Mouse (Mus musculus): ENCODE measurements at regions not wholly inside any gene's neighbourhood (a gene's known extent, or its start where the extent isn't known, plus 50 kb on each side); places are given as distances from the start of the nearest gene placed in this dataset.

DNA sequence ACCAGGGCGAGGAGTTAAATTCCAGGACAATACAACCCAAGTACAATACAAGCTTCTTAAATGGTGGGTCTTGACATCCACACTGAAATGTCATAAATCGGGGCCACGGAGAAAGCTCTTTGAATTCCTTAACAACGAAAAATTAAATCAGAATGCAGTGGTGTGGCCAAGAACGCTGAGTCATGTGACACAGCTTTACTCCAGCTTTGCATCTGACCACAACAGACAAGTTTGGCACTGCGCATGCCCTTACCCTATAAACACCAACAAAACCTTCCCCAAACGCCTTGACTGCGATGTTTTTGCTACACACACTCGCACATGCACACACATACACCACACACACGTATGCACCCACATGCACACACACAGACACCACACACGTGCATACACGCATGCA is 584.8 kb upstream of the Gm10131 start:
- Histone ChIP-seq H3K27me3 (ENCODE audit: poor library complexity, severe bottlenecking) (peaks cover 9% of the 10 kb centered on the region), H3K4me1 (peaks cover 19% of the 10 kb centered on the region), H3K4me3 (no peak overlapping the region), H3K9me3 (no peaks in the 10 kb centered on the region), H3K27ac (no peak overlapping the region), H3K36me3 (replicated peaks) (no peaks in the 10 kb centered on the region)
- WGBS = 88% methylated on average over 12 of the region's 12 CpGs
- no peak for DNase-seq (ENCODE audit: extremely low spot score, low spot score)

GRCm38 (mm10) chr8:34692606-34693005 is 581.1 kb upstream of the Gm10131 start:
- H3K36me3 ChIP-seq (replicated peaks) = no peaks in the 10 kb centered on the region
- 62% methylated on average over 13 of the region's 13 CpGs for WGBS
- H3K9me3 ChIP-seq = no peaks in the 10 kb centered on the region
- peaks cover 26% of the 10 kb centered on the region for H3K4me1 ChIP-seq
- H3K4me3 ChIP-seq = no peak overlapping the region
- no peak overlapping the region for H3K27ac ChIP-seq
- no peak for DNase-seq (ENCODE audit: extremely low spot score, low spot score)
- H3K27me3 ChIP-seq (ENCODE audit: poor library complexity, severe bottlenecking) = peaks cover 42% of the 10 kb centered on the region

DNA sequence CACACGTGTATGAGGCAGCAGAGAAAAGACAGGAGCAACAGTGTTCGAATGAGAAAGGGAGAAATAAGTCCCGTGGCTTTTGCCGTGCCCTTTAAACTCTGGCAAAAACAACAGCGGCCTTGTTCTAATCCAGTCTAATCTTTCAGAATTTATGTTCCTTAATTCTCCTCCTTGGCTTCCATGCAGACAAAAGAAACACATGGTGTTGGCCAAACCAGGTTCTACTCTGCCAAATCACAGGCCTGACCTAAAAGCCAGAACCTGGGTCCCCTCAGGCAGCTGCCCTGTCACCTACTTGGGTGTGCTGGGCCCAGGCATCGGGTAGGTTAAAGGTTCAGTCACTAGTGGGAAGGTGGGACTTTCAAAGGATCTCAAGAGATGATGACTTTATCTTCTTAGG is 580.2 kb upstream of the Gm10131 start:
- whole genome bisulfite sequencing = 78% methylated on average over 6 of the region's 6 CpGs
- no peaks in the 10 kb centered on the region for H3K36me3 ChIP-seq (replicated peaks)
- H3K27ac ChIP-seq = no peak overlapping the region
- peaks cover 42% of the 10 kb centered on the region for H3K27me3 ChIP-seq (ENCODE audit: poor library complexity, severe bottlenecking)
- H3K9me3 ChIP-seq = no peaks in the 10 kb centered on the region
- peaks cover 26% of the 10 kb centered on the region for H3K4me1 ChIP-seq
- DNase-seq (ENCODE audit: extremely low spot score, low spot score) = no peak
- H3K4me3 ChIP-seq = no peak overlapping the region

DNA sequence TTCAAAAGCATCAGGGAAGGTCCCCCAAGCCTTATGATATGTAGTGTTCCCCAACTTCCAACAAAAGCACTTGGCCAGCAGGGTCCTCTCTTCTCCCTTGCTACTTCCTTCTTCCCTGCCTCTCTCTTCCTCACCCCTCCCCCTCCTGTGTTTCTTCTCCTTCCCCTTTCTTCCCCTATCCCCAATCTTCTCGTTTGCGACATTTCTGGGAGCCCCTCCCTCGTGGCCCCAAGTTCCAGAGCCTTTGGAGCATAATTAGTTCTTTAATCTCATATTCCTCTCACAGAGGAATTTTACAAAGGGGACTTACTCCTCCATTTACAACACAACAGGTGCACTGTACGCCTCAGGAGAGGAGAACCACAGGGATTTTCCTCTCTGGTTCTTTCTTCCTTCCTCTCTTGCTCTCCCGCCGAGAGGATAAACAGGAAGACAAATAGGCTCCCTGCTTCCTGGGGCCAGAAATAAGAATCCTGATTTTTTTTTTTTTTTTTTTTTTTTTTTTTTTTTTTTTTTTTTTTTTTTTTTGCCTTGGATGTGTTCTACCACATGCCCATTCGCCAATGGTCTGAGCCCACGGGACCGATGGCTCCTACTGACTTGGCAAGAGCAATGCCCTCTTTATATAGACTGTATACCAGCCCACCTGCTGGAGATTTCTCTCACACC is 578.4 kb upstream of the Gm10131 start:
- 10% methylated on average over 9 of the region's 9 CpGs for WGBS

DNA sequence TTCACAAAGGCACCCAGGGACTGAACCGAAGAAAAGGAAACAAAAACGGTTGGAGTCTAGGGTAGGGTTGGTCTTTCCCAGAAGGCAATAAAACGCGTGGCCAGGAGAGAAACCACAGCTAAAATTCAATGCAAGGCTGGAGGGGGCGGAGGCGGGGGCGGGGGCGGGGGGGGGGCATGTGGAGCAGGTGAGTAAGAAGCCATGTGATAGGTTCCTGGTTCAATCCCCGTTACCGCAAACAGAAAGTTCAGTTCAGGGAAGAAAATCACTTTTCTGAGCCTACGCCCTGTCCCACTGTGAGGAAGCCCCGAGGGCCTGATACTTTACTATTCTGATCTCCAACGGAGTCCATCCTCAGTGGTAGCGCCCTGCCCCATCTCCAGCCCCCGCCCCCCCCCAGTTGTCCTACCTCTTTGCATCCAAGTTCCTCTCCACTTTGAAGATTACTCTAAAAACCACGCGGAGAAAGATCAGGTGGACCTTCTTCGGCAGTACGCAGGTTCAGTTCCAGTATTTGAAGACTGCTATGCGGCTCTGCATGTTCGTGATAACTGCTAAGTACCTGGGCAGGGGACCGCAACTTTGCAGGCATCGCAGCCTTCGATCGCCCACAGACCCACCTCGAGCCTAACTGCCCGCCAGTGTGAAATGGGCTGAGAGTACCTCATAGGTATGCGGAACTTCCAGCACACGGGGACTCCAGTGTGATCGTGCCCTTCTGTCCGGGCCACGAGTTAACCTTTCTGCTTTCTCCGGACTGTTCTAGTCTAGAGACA is 577.7 kb upstream of the Gm10131 start:
- peak overlapping the region; percentile 40; the same call in 1 of the 2 replicates for H3K27ac ChIP-seq
- H3K36me3 ChIP-seq (replicated peaks) = no peaks in the 10 kb centered on the region
- H3K9me3 ChIP-seq = no peaks in the 10 kb centered on the region
- H3K4me3 ChIP-seq = peak overlapping the region; percentile 39
- 10% methylated on average over 33 of the region's 33 CpGs for WGBS
- peaks cover 47% of the 10 kb centered on the region for H3K27me3 ChIP-seq (ENCODE audit: poor library complexity, severe bottlenecking)
- peaks cover 24% of the 10 kb centered on the region for H3K4me1 ChIP-seq
- no peak for DNase-seq (ENCODE audit: extremely low spot score, low spot score)

More for the DNA sequence above, 578.4 kb upstream of the Gm10131 start:
- no peaks in the 10 kb centered on the region for H3K36me3 ChIP-seq (replicated peaks)
- no peaks in the 10 kb centered on the region for H3K9me3 ChIP-seq
- peaks cover 45% of the 10 kb centered on the region for H3K27me3 ChIP-seq (ENCODE audit: poor library complexity, severe bottlenecking)
- no peak for DNase-seq (ENCODE audit: extremely low spot score, low spot score)
- H3K4me1 ChIP-seq = peaks cover 18% of the 10 kb centered on the region
- H3K4me3 ChIP-seq = peak overlapping the region; percentile 39
- no peak overlapping the region for H3K27ac ChIP-seq

GRCm38 (mm10) chr8:34688396-34689048 is 577.0 kb upstream of the Gm10131 start:
- H3K9me3 ChIP-seq = no peaks in the 10 kb centered on the region
- peaks cover 47% of the 10 kb centered on the region for H3K27me3 ChIP-seq (ENCODE audit: poor library complexity, severe bottlenecking)
- DNase-seq (ENCODE audit: extremely low spot score, low spot score) = no peak
- peak overlapping the region; percentile 39 for H3K4me3 ChIP-seq
- 65% methylated on average over 20 of the region's 20 CpGs for WGBS
- H3K36me3 ChIP-seq (replicated peaks) = no peaks in the 10 kb centered on the region
- peaks cover 26% of the 10 kb centered on the region for H3K4me1 ChIP-seq
- H3K27ac ChIP-seq = no peak overlapping the region; the same call in 1 of the 2 replicates

- H3K9me3 ChIP-seq = no peaks in the 10 kb centered on the region
- no peak overlapping the region for H3K4me3 ChIP-seq
- peaks cover 26% of the 10 kb centered on the region for H3K4me1 ChIP-seq
- H3K27me3 ChIP-seq (ENCODE audit: poor library complexity, severe bottlenecking) = peaks cover 53% of the 10 kb centered on the region
- DNase-seq (ENCODE audit: extremely low spot score, low spot score) = no peak
- H3K27ac ChIP-seq = no peak overlapping the region
- H3K36me3 ChIP-seq (replicated peaks) = no peaks in the 10 kb centered on the region
- WGBS = 90% methylated on average over 10 of the region's 10 CpGs
Measured at GRCm38 (mm10) chr8:34686371-34686770, 574.8 kb upstream of the Gm10131 start.

DNA sequence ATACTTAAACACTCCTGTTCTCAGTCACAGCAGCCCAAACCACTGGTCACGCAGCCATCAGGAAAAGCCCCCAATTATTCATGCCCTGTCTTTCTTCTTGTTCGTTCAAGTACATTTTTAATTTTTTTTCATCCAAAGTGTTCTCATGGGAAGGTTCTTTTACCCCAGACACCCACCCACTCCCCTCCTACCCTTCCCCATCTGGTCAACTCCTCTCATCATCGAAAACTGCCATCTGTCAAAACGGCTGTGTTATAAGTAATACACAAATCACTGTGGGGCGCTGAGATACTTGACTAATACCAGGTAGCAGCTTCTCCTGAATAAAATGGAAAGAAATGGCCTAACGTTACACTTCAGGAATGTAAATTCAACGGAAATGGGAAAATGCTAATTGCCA is 573.1 kb upstream of the Gm10131 start:
- DNase-seq (ENCODE audit: extremely low spot score, low spot score) = no peak
- no peak overlapping the region for H3K27ac ChIP-seq
- H3K27me3 ChIP-seq (ENCODE audit: poor library complexity, severe bottlenecking) = peaks cover 40% of the 10 kb centered on the region
- WGBS = 79% methylated on average over 7 of the region's 7 CpGs
- H3K36me3 ChIP-seq (replicated peaks) = no peaks in the 10 kb centered on the region
- H3K4me1 ChIP-seq = peaks cover 31% of the 10 kb centered on the region
- H3K4me3 ChIP-seq = no peak overlapping the region
- no peaks in the 10 kb centered on the region for H3K9me3 ChIP-seq

GRCm38 (mm10) chr8:34683173-34683572 is 571.6 kb upstream of the Gm10131 start:
- 80% methylated on average over 5 of the region's 5 CpGs for WGBS
- no peak overlapping the region for H3K4me3 ChIP-seq
- peaks cover 25% of the 10 kb centered on the region for H3K27me3 ChIP-seq (ENCODE audit: poor library complexity, severe bottlenecking)
- peaks cover 20% of the 10 kb centered on the region for H3K4me1 ChIP-seq
- DNase-seq (ENCODE audit: extremely low spot score, low spot score) = no peak
- H3K27ac ChIP-seq = no peak overlapping the region
- H3K9me3 ChIP-seq = no peaks in the 10 kb centered on the region
- H3K36me3 ChIP-seq (replicated peaks) = no peaks in the 10 kb centered on the region

DNA sequence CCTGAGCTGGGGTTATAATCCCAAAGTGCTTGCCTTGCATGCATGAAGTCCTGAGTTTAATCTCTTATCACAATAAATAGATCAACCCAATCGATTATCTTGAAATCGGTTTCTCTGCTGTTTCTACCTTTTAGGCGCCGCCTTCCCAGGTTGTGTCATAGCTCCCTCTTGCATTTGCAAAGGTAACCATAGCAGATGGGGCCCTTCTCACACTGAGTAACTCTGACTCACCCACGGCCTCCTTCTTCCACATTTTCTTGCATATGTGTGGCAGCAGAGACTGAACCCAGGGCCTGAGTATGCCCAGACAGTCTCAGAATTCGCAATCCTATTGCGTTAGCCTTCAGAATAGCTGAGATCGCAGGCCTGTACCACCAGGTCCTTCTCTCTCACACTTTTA is 570.7 kb upstream of the Gm10131 start:
- DNase-seq (ENCODE audit: extremely low spot score, low spot score) = no peak
- no peaks in the 10 kb centered on the region for H3K36me3 ChIP-seq (replicated peaks)
- peaks cover 20% of the 10 kb centered on the region for H3K4me1 ChIP-seq
- H3K9me3 ChIP-seq = no peaks in the 10 kb centered on the region
- 93% methylated on average over 8 of the region's 8 CpGs for WGBS
- H3K27me3 ChIP-seq (ENCODE audit: poor library complexity, severe bottlenecking) = peaks cover 24% of the 10 kb centered on the region
- H3K27ac ChIP-seq = no peak overlapping the region
- H3K4me3 ChIP-seq = no peak overlapping the region

GRCm38 (mm10) chr8:34679565-34680291 is 568.2 kb upstream of the Gm10131 start:
- H3K4me3 ChIP-seq = 0 out of 2 replicates have a peak overlapping the region, but pooled peaks have one; percentile 16
- peaks cover 19% of the 10 kb centered on the region for H3K27me3 ChIP-seq (ENCODE audit: poor library complexity, severe bottlenecking)
- H3K27ac ChIP-seq = peak overlapping the region; percentile 75
- H3K36me3 ChIP-seq (replicated peaks) = no peaks in the 10 kb centered on the region
- peak; percentile 42 for DNase-seq (ENCODE audit: extremely low spot score, low spot score)
- WGBS = 31% methylated on average over 14 of the region's 14 CpGs
- H3K9me3 ChIP-seq = no peaks in the 10 kb centered on the region
- H3K4me1 ChIP-seq = peaks cover 26% of the 10 kb centered on the region

- peaks cover 19% of the 10 kb centered on the region for H3K27me3 ChIP-seq (ENCODE audit: poor library complexity, severe bottlenecking)
- DNase-seq (ENCODE audit: extremely low spot score, low spot score) = no peak
- H3K4me3 ChIP-seq = no peak overlapping the region
- no peak overlapping the region for H3K27ac ChIP-seq
- H3K4me1 ChIP-seq = peaks cover 19% of the 10 kb centered on the region
- H3K9me3 ChIP-seq = no peaks in the 10 kb centered on the region
- H3K36me3 ChIP-seq (replicated peaks) = no peaks in the 10 kb centered on the region
- WGBS = 93% methylated on average over 8 of the region's 8 CpGs
Measured at GRCm38 (mm10) chr8:34678879-34679278, 567.3 kb upstream of the Gm10131 start.
